Mouse (Mus musculus) embryo, embryonic 10.5 days (tissue): ENCODE measurements around the gene Ephb4.

Experiments
- DNase-seq: peaks from one replicate; pipeline ENCODE4 v3.0.0-alpha.2; 2015; ENCODE audit warnings: low spot score

Ephb4 gene

GRCm38 (mm10) chr5:137349384-137350204 lies at the start of gene Ephb4:
Gene Ephb4 (plus strand): TSS chr5:137350109.
- DNase-seq, result peak; percentile 98

GRCm38 (mm10) chr5:137301253-137301652 lies 48.7 kb upstream of the Ephb4 start:
- DNase-seq, result no peak

GRCm38 (mm10) chr5:137303609-137304008 lies 46.3 kb upstream of the Ephb4 start:
- DNase-seq, result no peak

GRCm38 (mm10) chr5:137304165-137304564 lies 45.7 kb upstream of the Ephb4 start:
- no peak for DNase-seq

- DNase-seq, result no peak
Observed at GRCm38 (mm10) chr5:137304816-137305215, 45.1 kb upstream of the Ephb4 start.

- DNase-seq, result no peak
Observed at GRCm38 (mm10) chr5:137305822-137306221, 44.1 kb upstream of the Ephb4 start.

GRCm38 (mm10) chr5:137306439-137307005 lies 43.4 kb upstream of the Ephb4 start:
- DNase-seq, result no peak

GRCm38 (mm10) chr5:137307071-137307912 lies 42.6 kb upstream of the Ephb4 start, which contains the start of gene Srrt:
Gene Srrt (minus strand): TSS chr5:137307674.
- peak; percentile 98 for DNase-seq

GRCm38 (mm10) chr5:137308356-137308755 lies 41.6 kb upstream of the Ephb4 start:
- no peak for DNase-seq

- DNase-seq, result no peak
Observed at GRCm38 (mm10) chr5:137313466-137314192, 36.3 kb upstream of the Ephb4 start.

GRCm38 (mm10) chr5:137314193-137315083 lies 35.5 kb upstream of the Ephb4 start, which contains the start of gene Trip6:
Gene Trip6 (minus strand): TSS chr5:137314404.
- peak; percentile 97 for DNase-seq

GRCm38 (mm10) chr5:137315084-137315903 lies 34.6 kb upstream of the Ephb4 start:
- DNase-seq, result peak; percentile 64

- DNase-seq, result no peak
Observed at GRCm38 (mm10) chr5:137317361-137317760, 32.5 kb upstream of the Ephb4 start.

GRCm38 (mm10) chr5:137318570-137318969 lies 31.3 kb upstream of the Ephb4 start:
- DNase-seq, result no peak

- no peak for DNase-seq
Observed at GRCm38 (mm10) chr5:137320996-137321395, 28.9 kb upstream of the Ephb4 start.

GRCm38 (mm10) chr5:137330910-137331309 lies 19.0 kb upstream of the Ephb4 start:
- no peak for DNase-seq

- no peak for DNase-seq
Observed at GRCm38 (mm10) chr5:137332857-137333511, 16.9 kb upstream of the Ephb4 start.

GRCm38 (mm10) chr5:137333512-137334174 lies 16.3 kb upstream of the Ephb4 start, which contains the start of gene Slc12a9:
Gene Slc12a9 (minus strand): TSS chr5:137333597.
- peak; percentile 98 for DNase-seq

- no peak for DNase-seq
Observed at GRCm38 (mm10) chr5:137334317-137334716, 15.6 kb upstream of the Ephb4 start.
